Mouse (Mus musculus) intestine, embryonic 14.5 days (tissue): ENCODE data around the gene Rnf130. TPM values are rescaled to one million over a fixed set of nuclear protein-coding genes. Genes with fewer than 3 reads are reported as not detected.
A peak's percentile ranks its signal among the peaks of the same experiment; 100 is the strongest.
"Not testable (repeated sequence)": the region's sequence is repeated elsewhere in the genome, so short reads cannot be mapped to it uniquely, and the experiment has no call there.

Source experiments
- ATAC-seq: fragments of 200-750 bp; cut with Nextera tagmentation; replicated peaks from 2 replicates; pipeline ENCODE4 v1.8.0; 2017; ENCODE audit warnings: low read depth, moderate number of reproducible peaks, moderate TSS enrichment, moderate library complexity; ENCODE audit not compliant: low FRiP score, low TSS enrichment
- DNase-seq: peaks from one replicate; pipeline ENCODE4 v3.0.0-alpha.2; 2018; ENCODE audit warnings: low spot score
- H3K27ac ChIP-seq: fragments of 300-500 bp; sonication (generic); 2 replicates; pipeline ENCODE4 v1.5.1; 2014; ENCODE audit warnings: low read depth, mild to moderate bottlenecking, control low read depth
- H3K27me3 ChIP-seq: fragments of 300-500 bp; sonication (generic); replicated peaks from 2 replicates; pipeline ENCODE4 v1.6.1; 2014; ENCODE audit warnings: low read length, control low read depth; ENCODE audit not compliant: control insufficient read depth, insufficient read depth
- H3K36me3 ChIP-seq: fragments of 300-500 bp; sonication (generic); 2 replicates; pipeline ENCODE4 v1.6.1; 2014; ENCODE audit warnings: low read length, control low read depth; ENCODE audit not compliant: control insufficient read depth, insufficient read depth
- H3K4me1 ChIP-seq: fragments of 300-500 bp; sonication (generic); replicated peaks from 2 replicates; pipeline ENCODE4 v1.6.1; 2014; ENCODE audit warnings: low read length, control low read depth, mixed read lengths; ENCODE audit not compliant: control insufficient read depth, insufficient read depth
- H3K4me2 ChIP-seq: fragments of 300-500 bp; sonication (generic); 2 replicates; pipeline ENCODE4 v1.6.1; 2014; ENCODE audit warnings: low read length
- H3K4me3 ChIP-seq: fragments of 300-500 bp; sonication (generic); 2 replicates; pipeline ENCODE4 v1.5.1; 2014; ENCODE audit warnings: low read depth, low read length, control low read depth, mixed read lengths
- H3K9ac ChIP-seq: fragments of 300-500 bp; sonication (generic); 2 replicates; pipeline ENCODE4 v1.6.1; 2014; ENCODE audit warnings: mild to moderate bottlenecking, low read length
- H3K9me3 ChIP-seq: fragments of 300-500 bp; sonication (generic); 2 replicates; pipeline ENCODE4 v1.6.1; 2016; ENCODE audit warnings: low read length, control low read depth; ENCODE audit not compliant: control insufficient read depth
- WGBS: fragments of 180-500 bp; shearing (Covaris S2); extraction: QIAGEN DNeasy Blood & Tissue Kit; methylation state at CpG from one replicate; pipeline ENCODE4 v1.1.7; 2014; 5-methylcytosine and 5-hydroxymethylcytosine counted together
- polyA plus RNA-seq: library from polyadenylated mRNA; unstranded; fragments of >200 nt; fragmentation: Nextera tagmentation; extraction: Ambion mirVana; gene quantifications from 2 replicates; pipeline ENCODE4 v1.2.1, GENCODE M21; 2014

Rnf130 gene
- polyA plus RNA-seq, 1 experiment from 2014 or later, result 50.0 TPM

- no peaks in the 10 kb centered on the region for H3K4me1 ChIP-seq
- no peak overlapping the region for H3K9ac ChIP-seq
- DNase-seq (no peak), ATAC-seq (no peak)
- 88% methylated on average over 2 of the region's 2 CpGs for WGBS
- no peak overlapping the region for H3K4me3 ChIP-seq
- H3K27me3 ChIP-seq, result no peaks in the 10 kb centered on the region
- H3K9me3 ChIP-seq, result no peaks in the 10 kb centered on the region
- H3K36me3 ChIP-seq, result peaks cover 19% of the 10 kb centered on the region
- no peak overlapping the region for H3K4me2 ChIP-seq
- H3K27ac ChIP-seq, result no peak overlapping the region
Observed at GRCm38 (mm10) chr11:50100548-50101307, 75.6 kb downstream of the Rnf130 start.

- H3K4me3 ChIP-seq, H3K9me3 ChIP-seq, H3K4me1 ChIP-seq, H3K9ac ChIP-seq, DNase-seq, H3K27ac ChIP-seq, H3K4me2 ChIP-seq, ATAC-seq, H3K27me3 ChIP-seq: not testable (repeated sequence)
- 0 out of 2 replicates have a peak, but pooled peaks cover 15% of the 10 kb centered on the region for H3K36me3 ChIP-seq
- 91% methylated on average over 4 of the region's 4 CpGs for WGBS
Observed at GRCm38 (mm10) chr11:50101962-50102361, 76.8 kb downstream of the Rnf130 start.

GRCm38 (mm10) chr11:50104016-50104415, 78.9 kb downstream of the Rnf130 start:
- Histone ChIP-seq H3K4me3 (no peak overlapping the region), H3K9ac (no peak overlapping the region), H3K36me3 (0 out of 2 replicates have a peak, but pooled peaks cover 15% of the 10 kb centered on the region), H3K4me2 (no peak overlapping the region), H3K27ac (no peak overlapping the region), H3K27me3 (no peaks in the 10 kb centered on the region), H3K4me1 (no peaks in the 10 kb centered on the region), H3K9me3 (no peaks in the 10 kb centered on the region)
- DNase-seq (no peak), ATAC-seq (no peak)
- WGBS, result 90% methylated on average over 6 of the region's 6 CpGs

- no peaks in the 10 kb centered on the region for H3K9me3 ChIP-seq
- H3K27ac ChIP-seq, result no peak overlapping the region
- no peaks in the 10 kb centered on the region for H3K27me3 ChIP-seq
- H3K9ac ChIP-seq, result no peak overlapping the region
- H3K4me2 ChIP-seq, result no peak overlapping the region
- DNase-seq, result no peak
- H3K4me1 ChIP-seq, result no peaks in the 10 kb centered on the region
- 0 out of 2 replicates have a peak, but pooled peaks cover 15% of the 10 kb centered on the region for H3K36me3 ChIP-seq
- no peak overlapping the region for H3K4me3 ChIP-seq
- WGBS, result 92% methylated on average over 5 of the region's 5 CpGs
- no peak for ATAC-seq
Observed at GRCm38 (mm10) chr11:50105237-50105636, 80.1 kb downstream of the Rnf130 start.

- no peaks in the 10 kb centered on the region for H3K4me1 ChIP-seq
- 69% methylated on average over 7 of the region's 7 CpGs for WGBS
- DNase-seq, result no peak
- H3K9me3 ChIP-seq, result no peaks in the 10 kb centered on the region
- no peak for ATAC-seq
- no peak overlapping the region for H3K4me2 ChIP-seq
- no peak overlapping the region for H3K4me3 ChIP-seq
- H3K36me3 ChIP-seq, result 0 out of 2 replicates have a peak, but pooled peaks cover 15% of the 10 kb centered on the region
- H3K9ac ChIP-seq, result no peak overlapping the region
- no peaks in the 10 kb centered on the region for H3K27me3 ChIP-seq
- H3K27ac ChIP-seq, result no peak overlapping the region
Observed at GRCm38 (mm10) chr11:50106024-50106423, 80.9 kb downstream of the Rnf130 start.

- Histone ChIP-seq H3K4me1 (no peaks in the 10 kb centered on the region), H3K27me3 (no peaks in the 10 kb centered on the region), H3K4me3 (no peak overlapping the region), H3K4me2 (no peak overlapping the region), H3K9ac (no peak overlapping the region), H3K9me3 (no peaks in the 10 kb centered on the region), H3K27ac (peak overlapping the region; percentile 9; the same call in 1 of the 2 replicates), H3K36me3 (0 out of 2 replicates have a peak, but pooled peaks cover 15% of the 10 kb centered on the region)
- ATAC-seq (no peak), DNase-seq (no peak)
- 73% methylated on average over 8 of the region's 8 CpGs for WGBS
Observed at GRCm38 (mm10) chr11:50108823-50109244, 83.7 kb downstream of the Rnf130 start.

- ATAC-seq, result peak; percentile 64; the same call in 1 of the 2 replicates
- H3K9ac ChIP-seq, result no peak overlapping the region
- H3K4me2 ChIP-seq, result no peak overlapping the region
- no peaks in the 10 kb centered on the region for H3K9me3 ChIP-seq
- no peaks in the 10 kb centered on the region for H3K27me3 ChIP-seq
- peak; percentile 80 for DNase-seq
- H3K36me3 ChIP-seq, result no peaks in the 10 kb centered on the region
- H3K4me1 ChIP-seq, result no peaks in the 10 kb centered on the region
- no peak overlapping the region for H3K4me3 ChIP-seq
- H3K27ac ChIP-seq, result no peak overlapping the region
- WGBS, result 17% methylated on average over 5 of the region's 5 CpGs
Observed at GRCm38 (mm10) chr11:50114329-50114728, 89.2 kb downstream of the Rnf130 start.

GRCm38 (mm10) chr11:50122631-50123081, 97.5 kb downstream of the Rnf130 start:
- H3K27me3 ChIP-seq, result no peaks in the 10 kb centered on the region
- no peaks in the 10 kb centered on the region for H3K9me3 ChIP-seq
- no peak for ATAC-seq
- DNase-seq, result no peak
- no peak overlapping the region for H3K27ac ChIP-seq
- no peak overlapping the region for H3K9ac ChIP-seq
- 91% methylated on average over 8 of the region's 8 CpGs for WGBS
- no peaks in the 10 kb centered on the region for H3K36me3 ChIP-seq
- H3K4me3 ChIP-seq, result no peak overlapping the region
- no peak overlapping the region for H3K4me2 ChIP-seq
- H3K4me1 ChIP-seq, result no peaks in the 10 kb centered on the region

GRCm38 (mm10) chr11:50127781-50128180, 102.6 kb downstream of the Rnf130 start:
- 4% methylated on average over 10 of the region's 10 CpGs for WGBS
- Histone ChIP-seq H3K9ac (no peak overlapping the region), H3K4me2 (peak overlapping the region; percentile 38), H3K4me1 (peaks cover 8% of the 10 kb centered on the region), H3K36me3 (no peaks in the 10 kb centered on the region), H3K4me3 (no peak overlapping the region), H3K27ac (no peak overlapping the region), H3K27me3 (no peaks in the 10 kb centered on the region), H3K9me3 (no peaks in the 10 kb centered on the region)
- ATAC-seq (no peak), DNase-seq (no peak)
